Mouse (Mus musculus) megakaryocyte, embryonic 14.5 days (primary cell): ENCODE data around the gene Enox1. TPM values are rescaled to one million over a fixed set of nuclear protein-coding genes. Genes with fewer than 3 reads are reported as not detected.
"Not testable (repeated sequence)": the region's sequence is repeated elsewhere in the genome, so short reads cannot be mapped to it uniquely, and the experiment has no call there.

Source experiments
- H3K27me3 ChIP-seq: replicated peaks from 2 replicates; pipeline ENCODE3; 2012; ENCODE audit warnings: inconsistent platforms
- H3K36me3 ChIP-seq: replicated peaks from 2 replicates; pipeline ENCODE3; 2012; ENCODE audit warnings: low read length, inconsistent platforms, mixed read lengths
- H3K4me1 ChIP-seq: 2 replicates; pipeline ENCODE4 v1.6.1; 2012; ENCODE audit warnings: inconsistent platforms
- H3K4me3 ChIP-seq: replicated peaks from 2 replicates; pipeline ENCODE3; 2012; ENCODE audit warnings: moderate library complexity, mild to moderate bottlenecking, inconsistent platforms
- H3K9me3 ChIP-seq: 2 replicates; pipeline ENCODE4 v1.6.1; 2012; ENCODE audit warnings: inconsistent platforms
- FLI1 ChIP-seq: IDR thresholded peaks from 2 replicates; pipeline ENCODE4 v1.6.1; 2012; ENCODE audit warnings: low read length, inconsistent platforms, mixed read lengths
- GATA1 ChIP-seq: IDR thresholded peaks from 3 replicates; pipeline ENCODE4 v1.6.1; 2012; ENCODE audit warnings: mixed read lengths, low read length, inconsistent platforms, borderline replicate concordance
- polyA plus RNA-seq: library from polyadenylated mRNA; stranded (reverse); fragments of >175 nt; gene quantifications from 2 replicates; pipeline ENCODE4 v1.2.3, GENCODE M21; 2012; ENCODE audit warnings: low replicate concordance; ENCODE audit not compliant: insufficient read depth

Enox1 gene
- polyA plus RNA-seq = 0.13 TPM in 1 of 2 replicates, not detected in the other

DNA sequence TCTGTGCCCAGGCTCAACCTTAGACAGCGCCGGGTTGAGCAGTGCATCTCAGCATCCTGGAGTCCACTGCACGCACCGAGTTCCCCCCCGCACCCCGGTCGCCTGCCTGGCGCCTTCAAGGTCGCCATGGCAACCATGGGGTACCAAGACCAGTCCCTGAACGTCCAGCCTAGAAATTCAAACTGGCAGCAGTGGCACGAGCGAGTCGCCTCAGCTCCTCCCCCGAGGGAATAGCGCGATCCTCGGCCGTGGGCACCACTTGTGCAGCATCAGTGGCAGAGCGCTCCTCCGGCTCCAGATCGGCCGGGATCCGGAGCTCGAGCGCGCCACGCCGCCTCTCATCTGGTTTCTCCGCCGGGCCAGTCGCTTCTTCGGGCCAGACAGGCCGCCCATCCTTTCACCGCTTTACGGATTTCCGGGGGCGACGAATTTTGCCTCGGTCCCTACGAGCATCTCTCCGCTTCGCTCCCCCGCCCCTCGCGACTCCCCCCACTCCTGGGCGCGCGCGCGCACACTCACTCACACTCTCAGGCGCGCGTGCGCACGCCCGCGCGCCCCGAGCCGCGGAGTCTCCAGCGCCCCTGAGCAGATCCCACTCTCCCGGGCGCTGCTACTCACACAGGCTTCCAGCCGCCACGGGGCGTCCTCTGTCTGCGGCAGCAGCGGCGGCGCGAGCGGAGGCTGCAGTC lies at the start of gene Enox1:
Gene Enox1 (plus strand): TSS at position 542 of the 689 bp plus-strand sequence.
- H3K4me3 ChIP-seq = peak within 1 kb of the TSS; percentile 86

DNA sequence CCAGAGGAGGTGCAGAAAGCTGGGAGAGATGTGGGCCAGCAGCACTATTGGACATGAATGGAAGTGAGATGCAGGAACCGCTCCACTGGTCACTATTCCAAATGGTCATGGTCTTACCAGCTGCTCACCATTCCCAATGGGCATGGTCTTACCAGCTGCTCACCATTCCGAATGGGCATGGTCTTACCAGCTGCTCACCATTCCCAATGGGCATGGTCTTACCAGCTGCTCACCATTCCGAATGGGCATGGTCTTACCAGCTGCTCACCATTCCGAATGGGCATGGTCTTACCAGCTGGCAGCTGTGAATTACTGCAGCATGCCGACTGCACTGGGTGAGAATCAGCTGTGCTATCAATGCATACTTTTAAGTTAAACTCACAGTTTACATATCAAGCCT lies 45.9 kb upstream of the Enox1 start:
- H3K36me3 ChIP-seq, H3K4me3 ChIP-seq, H3K9me3 ChIP-seq, H3K27me3 ChIP-seq, H3K4me1 ChIP-seq: not testable (repeated sequence)

More for the DNA sequence above, at the start of gene Enox1:
- TF ChIP-seq FLI1 = no peak
- TF ChIP-seq GATA1 = no peak
- Histone ChIP-seq H3K4me1 (peaks cover 19% of the 10 kb centered on the region), H3K27me3 (peaks cover 68% of the 10 kb centered on the region), H3K36me3 (no peaks in the 10 kb centered on the region), H3K9me3 (no peaks in the 10 kb centered on the region; the same call in 1 of the 2 replicates)

DNA sequence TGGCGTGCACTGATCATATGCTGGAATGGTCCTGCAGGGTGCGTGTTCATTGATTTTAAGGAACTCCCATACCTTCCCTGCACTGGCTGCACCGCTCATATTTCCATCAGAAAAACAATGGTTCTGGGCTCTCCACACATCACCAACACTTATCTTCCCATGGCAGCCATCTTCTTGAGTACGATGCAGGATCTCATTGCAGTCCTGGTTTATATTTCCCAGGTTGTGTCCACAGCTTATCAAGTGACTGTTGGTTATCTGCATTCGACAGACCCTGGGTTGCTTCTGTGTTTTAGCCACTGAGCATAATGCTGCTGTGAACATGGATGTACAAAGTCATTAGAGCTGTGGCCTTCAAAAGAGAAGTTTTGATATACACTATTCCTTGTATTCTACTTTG lies 26.0 kb upstream of the Enox1 start:
- no peak overlapping the region for H3K4me3 ChIP-seq
- TF ChIP-seq FLI1 (no peak), GATA1 (no peak)

DNA sequence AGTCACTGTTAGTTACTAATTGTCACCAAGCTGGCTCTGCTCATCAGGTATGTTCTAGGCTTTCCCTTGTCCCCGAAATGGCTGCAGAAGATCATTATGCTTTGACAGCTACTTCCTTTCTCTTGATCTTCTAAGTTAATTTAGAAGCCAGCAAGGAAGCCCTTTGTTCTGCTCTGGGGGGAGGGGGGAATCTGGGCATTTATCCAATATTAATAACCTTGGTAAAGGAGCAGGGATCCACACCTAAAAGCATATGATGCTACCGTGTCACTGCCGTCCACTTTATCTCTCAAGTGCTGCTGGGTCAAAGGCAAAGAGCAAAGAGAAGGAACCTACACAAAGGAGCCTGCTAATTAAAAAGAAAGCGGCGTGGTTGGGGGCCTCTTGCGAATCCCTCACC lies 19.6 kb upstream of the Enox1 start:
- no peak for TF ChIP-seq GATA1
- no peak for TF ChIP-seq FLI1
- H3K27me3 ChIP-seq = peaks cover 19% of the 10 kb centered on the region
- H3K36me3 ChIP-seq = no peaks in the 10 kb centered on the region
- H3K9me3 ChIP-seq = no peaks in the 10 kb centered on the region
- H3K4me3 ChIP-seq = no peak overlapping the region
- peaks cover 6% of the 10 kb centered on the region; the same call in 1 of the 2 replicates for H3K4me1 ChIP-seq

More for the DNA sequence above, 26.0 kb upstream of the Enox1 start:
- no peaks in the 10 kb centered on the region for H3K4me1 ChIP-seq
- peaks cover 5% of the 10 kb centered on the region for H3K27me3 ChIP-seq
- H3K9me3 ChIP-seq = no peaks in the 10 kb centered on the region
- no peaks in the 10 kb centered on the region for H3K36me3 ChIP-seq

DNA sequence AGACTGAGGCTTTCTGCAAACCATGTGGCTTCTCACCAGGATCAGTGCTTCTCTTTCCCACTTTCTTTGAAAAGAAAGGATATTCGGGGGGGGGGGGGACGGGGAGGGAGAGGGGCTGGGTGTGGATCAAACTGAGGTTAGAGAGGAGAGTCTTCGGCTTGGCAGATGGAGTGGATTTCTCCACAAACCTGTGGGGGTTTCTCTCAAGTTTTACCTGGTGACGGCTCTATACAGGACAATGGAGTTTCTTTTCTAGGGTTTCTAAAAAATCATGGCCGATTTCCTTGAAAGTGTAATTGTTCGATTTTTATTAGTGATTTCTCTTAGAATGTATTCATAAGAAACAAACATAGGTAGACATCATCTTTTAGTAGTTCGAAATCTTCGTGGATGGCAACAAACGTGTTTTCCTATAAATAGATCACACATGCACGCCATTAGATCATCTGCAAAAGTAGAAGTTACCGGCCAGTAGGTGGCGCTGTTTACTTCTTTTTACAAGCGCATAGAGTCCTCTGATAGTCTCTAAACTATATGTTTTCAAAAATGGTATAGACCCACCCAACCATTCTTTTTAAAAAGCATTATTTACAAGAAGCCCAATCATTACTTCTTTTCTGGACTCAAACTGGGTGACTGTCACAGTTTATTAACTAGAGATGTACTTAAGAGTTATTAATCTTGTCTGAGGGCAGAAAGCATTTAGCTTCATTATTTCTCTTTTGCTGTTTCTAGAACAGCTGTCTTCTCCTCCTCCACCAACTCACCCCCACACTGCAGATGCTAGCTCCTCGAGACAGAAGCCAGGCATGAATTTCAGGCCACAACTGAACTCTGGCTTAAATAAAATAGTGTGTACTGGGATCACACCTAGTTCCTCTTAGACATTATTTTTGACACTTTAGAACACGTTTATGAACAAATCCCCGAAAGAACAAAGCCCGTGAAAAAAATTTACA lies 15.0 kb upstream of the Enox1 start:
- TF ChIP-seq GATA1 (no peak), FLI1 (no peak)
- Histone ChIP-seq H3K4me3 (peak overlapping the region; percentile 50), H3K36me3 (no peaks in the 10 kb centered on the region), H3K27me3 (peaks cover 14% of the 10 kb centered on the region), H3K9me3 (no peaks in the 10 kb centered on the region), H3K4me1 (peaks cover 14% of the 10 kb centered on the region)

DNA sequence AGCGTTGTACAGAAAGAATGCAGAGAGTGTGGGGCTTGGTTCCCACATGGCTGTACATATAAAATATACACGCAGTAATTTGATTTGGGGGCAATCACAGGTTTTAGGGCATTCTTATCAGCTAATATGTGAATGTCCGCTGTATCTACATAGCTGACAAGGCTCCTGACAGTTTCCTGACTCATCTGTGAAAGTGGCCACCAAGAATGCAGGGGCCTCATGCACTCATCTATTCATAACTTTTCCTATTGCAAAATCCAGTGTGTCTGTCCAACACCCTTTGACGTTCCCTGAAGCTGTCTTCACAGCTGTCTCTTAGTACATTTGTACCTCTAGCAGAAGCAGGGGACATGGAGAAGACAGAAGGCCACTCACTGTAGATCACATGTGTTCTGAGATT lies 11.5 kb upstream of the Enox1 start:
- TF ChIP-seq FLI1 = no peak
- no peak for TF ChIP-seq GATA1
- H3K4me3 ChIP-seq = no peak overlapping the region
- no peaks in the 10 kb centered on the region for H3K36me3 ChIP-seq
- peaks cover 7% of the 10 kb centered on the region for H3K9me3 ChIP-seq
- peaks cover 14% of the 10 kb centered on the region for H3K4me1 ChIP-seq
- H3K27me3 ChIP-seq = peaks cover 9% of the 10 kb centered on the region

DNA sequence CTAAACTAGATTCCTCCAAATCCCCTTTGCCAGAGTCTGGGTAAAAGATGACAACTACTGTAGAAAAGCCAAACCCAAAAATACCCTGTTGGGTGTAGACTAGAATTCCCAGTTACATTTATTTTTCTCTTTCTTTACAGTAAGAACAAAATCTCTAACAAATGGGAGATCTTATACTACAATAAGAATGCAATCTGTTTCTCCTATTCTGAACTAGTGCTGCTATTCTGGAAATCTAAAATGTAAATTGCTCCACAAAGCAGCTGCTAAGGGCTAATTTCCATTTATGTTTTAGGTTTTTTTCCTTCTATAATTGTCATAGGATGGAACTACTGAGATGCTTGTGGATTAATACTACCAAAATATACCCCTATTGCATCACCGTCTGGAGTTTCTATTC lies 8.9 kb upstream of the Enox1 start:
- Histone ChIP-seq H3K4me3 (no peak overlapping the region), H3K9me3 (peaks cover 7% of the 10 kb centered on the region), H3K4me1 (peaks cover 8% of the 10 kb centered on the region), H3K36me3 (no peaks in the 10 kb centered on the region), H3K27me3 (peaks cover 3% of the 10 kb centered on the region)
- TF ChIP-seq FLI1 (no peak), GATA1 (no peak)

DNA sequence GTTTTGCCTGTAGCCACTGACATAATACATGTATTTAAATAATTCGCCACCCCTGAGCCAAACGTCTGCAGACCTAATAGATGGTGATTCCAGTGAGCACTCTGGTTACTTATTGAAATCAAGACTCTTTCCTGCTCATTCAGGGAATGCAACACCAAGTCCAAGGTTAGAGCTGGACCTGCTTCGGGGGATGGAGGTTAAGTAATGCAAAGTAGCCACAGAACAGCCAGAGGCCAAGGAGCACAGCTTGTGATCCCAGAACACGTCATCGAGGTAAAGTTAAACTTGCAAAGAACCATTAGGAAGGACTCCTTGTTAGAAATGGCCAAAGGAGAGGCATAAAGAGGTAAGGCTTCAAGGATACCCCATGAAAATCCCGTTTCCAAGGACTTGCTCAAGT lies 6.0 kb upstream of the Enox1 start:
- H3K9me3 ChIP-seq = peaks cover 7% of the 10 kb centered on the region
- H3K27me3 ChIP-seq = peaks cover 17% of the 10 kb centered on the region
- no peak overlapping the region for H3K4me3 ChIP-seq
- H3K4me1 ChIP-seq = no peaks in the 10 kb centered on the region; the same call in 1 of the 2 replicates
- no peak for TF ChIP-seq GATA1
- no peaks in the 10 kb centered on the region for H3K36me3 ChIP-seq

DNA sequence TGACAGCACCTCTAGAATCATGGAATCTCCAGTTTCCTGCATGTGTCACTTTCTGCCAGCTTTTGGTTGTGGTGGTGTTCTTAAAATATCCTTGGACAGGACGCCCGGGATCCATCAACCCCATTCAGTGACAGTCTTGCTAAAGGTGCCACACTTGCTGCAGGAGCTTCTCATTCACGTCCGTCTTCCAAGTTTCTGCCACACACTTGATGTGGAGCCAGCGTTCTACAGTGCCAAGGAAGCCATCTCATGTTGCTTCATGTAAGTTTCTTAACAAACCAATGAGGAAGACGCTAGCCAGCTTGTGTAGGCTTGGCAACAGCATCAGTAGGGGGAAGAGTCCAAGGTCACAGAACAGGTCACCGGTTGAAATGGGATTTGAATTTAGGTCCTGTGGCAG lies 5.1 kb upstream of the Enox1 start:
- TF ChIP-seq GATA1 = no peak
- no peak for TF ChIP-seq FLI1
- peaks cover 26% of the 10 kb centered on the region for H3K27me3 ChIP-seq
- H3K4me1 ChIP-seq = peaks cover 5% of the 10 kb centered on the region
- no peak overlapping the region for H3K4me3 ChIP-seq
- H3K9me3 ChIP-seq = peaks cover 7% of the 10 kb centered on the region
- H3K36me3 ChIP-seq = no peaks in the 10 kb centered on the region
